ENCODE assay signal across 8 mouse cellular contexts in the genomic region with DNA sequence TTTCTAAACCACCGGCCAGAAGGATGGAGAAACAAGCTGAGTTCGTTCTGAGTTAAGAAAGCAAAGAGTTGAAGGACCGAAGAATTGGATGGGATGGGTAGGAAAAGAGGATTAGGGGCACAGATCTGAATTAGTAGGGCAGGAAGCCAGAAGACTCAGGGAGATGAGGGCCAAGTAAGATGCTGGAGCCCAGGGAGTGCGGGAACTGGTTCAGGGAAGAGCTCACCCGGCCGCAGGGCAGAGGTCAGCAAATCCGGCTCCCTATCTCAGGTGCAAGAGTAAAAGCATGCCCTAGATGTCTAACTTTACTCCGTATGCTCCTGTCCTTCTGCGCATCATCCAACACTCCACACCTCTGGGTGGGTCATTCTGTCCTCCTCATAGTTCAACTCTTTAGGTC. TPM values are rescaled to one million over a fixed set of nuclear protein-coding genes. Genes with fewer than 3 reads are reported as not detected.
A peak's percentile ranks its signal among the peaks of the same experiment; 100 is the strongest.
DNase-seq lines count a peak whose midpoint lies in the region; ATAC-seq and TF ChIP-seq lines count a peak whose summit lies in the region.

No protein-coding gene starts in this region.

- TF ChIP-seq POLR2A in spleen, adult 2 months (IDR thresholded peaks at IDR 0.05; ENCODE audit: low read depth, low read length), result no peak
- no peak for TF ChIP-seq POLR2A in myocyte (IDR thresholded peaks at IDR 0.05; ENCODE audit: insufficient read length, low read depth)

- no peaks in the 10 kb centered on the region for H3K79me2 ChIP-seq in myocyte (ENCODE audit: control insufficient read depth, insufficient read depth)

- peak; percentile 15 for DNase-seq in embryo, embryonic 10 days (ENCODE audit: low spot score)
- DNase-seq in embryo, embryonic 10.5 days (ENCODE audit: low spot score), result no peak
- no peak for DNase-seq in spleen, adult 2 months (ENCODE audit: low read depth in 1 of 2, low spot score in 2 of 2)
- DNase-seq in spleen, postnatal 10 days (ENCODE audit: low spot score in 2 of 2), result no peak
- no peak for DNase-seq in yolk sac, embryonic 10.5 days (ENCODE audit: low spot score)
- DNase-seq in frontal cortex, postnatal 14 days (ENCODE audit: low spot score in 2 of 2), result no peak

- H3K27me3 ChIP-seq in spleen, adult 2 months (ENCODE audit: control insufficient read depth, insufficient read depth, low read length), result no peaks in the 10 kb centered on the region
- H3K27me3 ChIP-seq in intestine, embryonic 15.5 days (replicated peaks), result no peaks in the 10 kb centered on the region
- no peaks in the 10 kb centered on the region for H3K27me3 ChIP-seq in myocyte (ENCODE audit: control insufficient read depth, insufficient read depth, insufficient read length)

- peak overlapping the region; percentile 50 for H3K9ac ChIP-seq in intestine, embryonic 15.5 days

- H3K9me3 ChIP-seq in intestine, embryonic 15.5 days, result no peaks in the 10 kb centered on the region

- 17% methylated on average over 9 of the region's 9 CpGs for WGBS in spleen, adult 2 months
- WGBS in intestine, embryonic 15.5 days, result 5% methylated on average over 9 of the region's 9 CpGs

- peak overlapping the region; percentile 56 for H3K4me3 ChIP-seq in spleen, adult 2 months (ENCODE audit: extremely low read depth, insufficient read depth, insufficient read length)
- peak overlapping the region; percentile 56 for H3K4me3 ChIP-seq in intestine, embryonic 15.5 days (replicated peaks)
- H3K4me3 ChIP-seq in myocyte, result peak overlapping the region; percentile 32

- ATAC-seq in intestine, embryonic 15.5 days, result no peak

- no peak overlapping the region for H3ac ChIP-seq in myocyte (ENCODE audit: control insufficient read depth, insufficient read length)

- TF ChIP-seq CTCF in spleen, adult 2 months (IDR thresholded peaks at IDR 0.05; ENCODE audit: extremely low read depth, insufficient read depth, insufficient read length, insufficient replicate concordance), result no peak

- no peak overlapping the region for H3K27ac ChIP-seq in spleen, adult 2 months (ENCODE audit: insufficient read depth, low read length)
- peak overlapping the region; percentile 84 for H3K27ac ChIP-seq in intestine, embryonic 15.5 days

- no peaks in the 10 kb centered on the region for H3K36me3 ChIP-seq in spleen, adult 2 months (ENCODE audit: control insufficient read depth, insufficient read depth, low read length)
- H3K36me3 ChIP-seq in intestine, embryonic 15.5 days, result no peaks in the 10 kb centered on the region
- H3K36me3 ChIP-seq in myocyte (ENCODE audit: control insufficient read depth, insufficient read depth), result no peaks in the 10 kb centered on the region

- H3K4me2 ChIP-seq in intestine, embryonic 15.5 days (replicated peaks), result peak overlapping the region; percentile 87
- peak overlapping the region; percentile 91 for H3K4me2 ChIP-seq in myocyte (ENCODE audit: low read depth)

- no peaks in the 10 kb centered on the region; the same call in 1 of the 2 replicates for H3K4me1 ChIP-seq in spleen, adult 2 months (ENCODE audit: control insufficient read depth, insufficient read depth, insufficient read length)
- H3K4me1 ChIP-seq in intestine, embryonic 15.5 days (replicated peaks), result peaks cover 20% of the 10 kb centered on the region

TF ChIP-seq in myocyte, 11 proteins besides CTCF, POLR2A, EP300 and RAD21:
- TF ChIP-seq POLR2AphosphoS2 (IDR thresholded peaks at IDR 0.05; ENCODE audit: insufficient read length, low read depth), result no peak
- no peak for TF ChIP-seq MYOD1 (IDR thresholded peaks at IDR 0.05; ENCODE audit: control insufficient read depth in 1 of 3, insufficient read length in 2 of 3, low read depth in 2 of 3)
- TF ChIP-seq E2F4 (IDR thresholded peaks at IDR 0.05; ENCODE audit: insufficient read depth), result no peak
TF ChIP-seq in myocyte: peak in this region for 0.

RNA-seq across cellular contexts. Expression of a gene that starts 27.5 kb away (rescaled TPM):
- 60.8 and 66.5 TPM in 2 replicates for polyA plus RNA-seq in spleen, adult 2 months (2012; rRNA removed)
- polyA plus RNA-seq in intestine, embryonic 15.5 days (2015; fragmentation: Nextera tagmentation; extraction: Ambion mirVana), result 54.9 and 64.3 TPM in 2 replicates
- polyA plus RNA-seq in myocyte (2012; fragmentation: generic; extraction: Trizol), result 178 TPM

RNA-seq across cellular contexts. Expression of a gene that starts 29.0 kb away (rescaled TPM):
- 0.31 and 0.51 TPM in 2 replicates for polyA plus RNA-seq in spleen, adult 2 months (2012; rRNA removed)
- 0.39 and 0.53 TPM in 2 replicates for polyA plus RNA-seq in intestine, embryonic 15.5 days (2015; fragmentation: Nextera tagmentation; extraction: Ambion mirVana)
- polyA plus RNA-seq in myocyte (2012; fragmentation: generic; extraction: Trizol), result 0.10 TPM

RNA-seq across cellular contexts. Expression of a gene that starts 42.1 kb away (rescaled TPM):
- polyA plus RNA-seq in spleen, adult 2 months (2012; rRNA removed), result 169 and 200 TPM in 2 replicates
- 6.4 and 6.7 TPM in 2 replicates for polyA plus RNA-seq in intestine, embryonic 15.5 days (2015; fragmentation: Nextera tagmentation; extraction: Ambion mirVana)
- polyA plus RNA-seq in myocyte (2012; fragmentation: generic; extraction: Trizol), result 1.0 TPM

RNA-seq across cellular contexts. Expression of a gene that starts 48.2 kb away (rescaled TPM):
- polyA plus RNA-seq in spleen, adult 2 months (2012; rRNA removed), result 27.5 and 33.8 TPM in 2 replicates
- 120 and 127 TPM in 2 replicates for polyA plus RNA-seq in intestine, embryonic 15.5 days (2015; fragmentation: Nextera tagmentation; extraction: Ambion mirVana)
- 93.7 TPM for polyA plus RNA-seq in myocyte (2012; fragmentation: generic; extraction: Trizol)

RNA-seq across cellular contexts. Expression of a gene that starts 48.4 kb away (rescaled TPM):
- polyA plus RNA-seq in spleen, adult 2 months (2012; rRNA removed), result 102 and 119 TPM in 2 replicates
- polyA plus RNA-seq in intestine, embryonic 15.5 days (2015; fragmentation: Nextera tagmentation; extraction: Ambion mirVana), result 225 and 244 TPM in 2 replicates
- polyA plus RNA-seq in myocyte (2012; fragmentation: generic; extraction: Trizol), result 199 TPM

Comparison
In these comparisons a context has a peak if more than half of its experiments do, and no peak if none do; other contexts are left out.
1. RNA of a gene that starts 42.1 kb away (polyA plus RNA-seq): 169 to 200 TPM in spleen, adult 2 months; 6.4 to 6.7 TPM in intestine, embryonic 15.5 days and 1.0 TPM in myocyte (single experiment); every median in the first group is over 10 times any median in the second.
2. Peak in every context shown above with its lines, with median percentiles within 50 percentile points of each other: H3K4me3 ChIP-seq.